Comparison of ENCODE assay signal across 23 mouse cellular contexts in the genomic region with DNA sequence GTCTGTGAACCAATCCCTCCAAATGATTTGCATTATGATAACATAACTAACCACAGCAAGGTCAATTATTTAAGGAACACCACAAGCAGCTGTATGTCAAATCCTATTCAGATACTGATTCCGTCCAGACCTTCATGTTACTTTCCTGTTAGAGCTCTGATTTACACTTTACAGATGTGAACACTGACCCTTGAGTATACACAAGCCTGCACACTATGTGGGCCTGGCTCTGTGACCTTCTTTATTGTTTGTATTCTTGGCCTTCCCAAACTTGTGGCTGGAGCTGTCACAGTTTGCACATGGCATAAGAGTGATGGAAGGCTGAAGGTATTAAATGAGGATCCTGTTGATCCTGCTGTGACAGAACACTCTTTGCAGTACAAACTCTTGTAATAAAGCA. TPM values are rescaled to one million over a fixed set of nuclear protein-coding genes. Genes with fewer than 3 reads are reported as not detected.
"Had no signal": no experiment of that assay in that cellular context is flagged by ENCODE, and none has a peak within 500 bp of the region (broad histone marks: within the 10 kb centered on the region; RNA-seq: fewer than 3 reads in every experiment).

No protein-coding gene starts in this region.

- H3K27ac ChIP-seq: limb, embryonic 12.5 days; liver, embryonic 13.5 days; lung, embryonic 15.5 days; macrophage; midbrain, embryonic 13.5 days; stomach, embryonic 15.5 days had no signal

- H3K36me3 ChIP-seq: limb, embryonic 12.5 days; liver, embryonic 13.5 days; lung, embryonic 15.5 days; midbrain, embryonic 13.5 days; stomach, embryonic 15.5 days had no signal

- H3K4me1 ChIP-seq: limb, embryonic 12.5 days; liver, embryonic 13.5 days; lung, embryonic 15.5 days; midbrain, embryonic 13.5 days; stomach, embryonic 15.5 days had no signal

- H3K9me3 ChIP-seq: limb, embryonic 12.5 days; lung, embryonic 15.5 days; midbrain, embryonic 13.5 days; stomach, embryonic 15.5 days had no signal

- H3K4me2 ChIP-seq: limb, embryonic 12.5 days; liver, embryonic 13.5 days; lung, embryonic 15.5 days; midbrain, embryonic 13.5 days; stomach, embryonic 15.5 days had no signal

- DNase-seq: kidney, adult 11 months; kidney, postnatal 25 days; layer of hippocampus, adult 9-11 months; layer of hippocampus, postnatal 36 days; liver; liver, embryonic 13.5 days; liver, postnatal 0 days; lung, postnatal 14 days; thymus, postnatal 36 days had no signal

- H3K9ac ChIP-seq: limb, embryonic 12.5 days; liver, embryonic 13.5 days; liver, postnatal 0 days; lung, embryonic 15.5 days; midbrain, embryonic 13.5 days; stomach, embryonic 15.5 days had no signal

- H3K27me3 ChIP-seq: limb, embryonic 12.5 days; liver, embryonic 13.5 days; lung, embryonic 15.5 days; midbrain, embryonic 13.5 days; stomach, embryonic 15.5 days had no signal

- ATAC-seq: liver, postnatal 0 days; midbrain, embryonic 13.5 days had no signal

- H3K4me3 ChIP-seq: limb, embryonic 12.5 days; liver, embryonic 13.5 days; lung, embryonic 15.5 days; midbrain, embryonic 13.5 days; stomach, embryonic 15.5 days had no signal

RNA-seq across cellular contexts. Expression of gene BC030870, which starts 51.1 kb away (rescaled TPM):
- total RNA-seq: layer of hippocampus, adult 18-20 months; layer of hippocampus, postnatal 36 days; left cerebral cortex, adult 8-10 months; left cerebral cortex, postnatal 36 days; megakaryocyte-erythroid progenitor cell, adult 5-6 weeks; midbrain, postnatal 0 days; neutrophil, adult 5-6 weeks had no signal
- polyA plus RNA-seq: limb, embryonic 12.5 days; macrophage; midbrain, embryonic 13.5 days; neural tube, embryonic 11.5 days; testis, adult 2 months; thymus, postnatal 0 days had no signal
